In genomic region chr7:38228329-38228728, GRCm38 (mm10) we compare ENCODE assay signal across 8 mouse cellular contexts. TPM values are rescaled to one million over a fixed set of nuclear protein-coding genes. Genes with fewer than 3 reads are reported as not detected.
A peak's percentile ranks its signal among the peaks of the same experiment; 100 is the strongest.
DNase-seq lines count a peak whose midpoint lies in the region; ATAC-seq and TF ChIP-seq lines count a peak whose summit lies in the region.

No protein-coding gene starts in this region.

- H3K9ac ChIP-seq in heart, embryonic 14.5 days (ENCODE audit: low read length), result peak overlapping the region; percentile 71
- 0 out of 2 replicates have a peak overlapping the region, but pooled peaks have one; percentile 43 for H3K9ac ChIP-seq in hindbrain, embryonic 12.5 days
- H3K9ac ChIP-seq in midbrain, embryonic 12.5 days (replicated peaks), result no peak overlapping the region

- 19% methylated on average over 8 of the region's 8 CpGs for WGBS in heart, embryonic 14.5 days
- 32% methylated on average over 8 of the region's 8 CpGs for WGBS in bone marrow, adult 2 months
- 23% methylated on average over 8 of the region's 8 CpGs for WGBS in hindbrain, embryonic 12.5 days
- WGBS in midbrain, embryonic 12.5 days, result 23% methylated on average over 8 of the region's 8 CpGs

- intact Hi-C loops in left cerebral cortex, postnatal 36 days (cut with DNase I), result no loop called here

- H3K4me1 ChIP-seq in heart, embryonic 14.5 days (ENCODE audit: control insufficient read depth in 2 of 2, insufficient read depth in 2 of 2, low read length in 2 of 2), result peaks cover 12 to 31% of the 10 kb centered on the region in 2 experiments
- H3K4me1 ChIP-seq in bone marrow, adult 2 months (ENCODE audit: control insufficient read depth, insufficient read depth, low read length), result peaks cover 2% of the 10 kb centered on the region
- peaks cover 7% of the 10 kb centered on the region; the same call in 1 of the 2 replicates for H3K4me1 ChIP-seq in hindbrain, embryonic 12.5 days
- H3K4me1 ChIP-seq in midbrain, embryonic 12.5 days, result peaks cover 9% of the 10 kb centered on the region

- no peaks in the 10 kb centered on the region for H3K36me3 ChIP-seq in heart, embryonic 14.5 days (ENCODE audit: control insufficient read depth, insufficient read depth, low read length)
- no peaks in the 10 kb centered on the region for H3K36me3 ChIP-seq in hindbrain, embryonic 12.5 days
- no peaks in the 10 kb centered on the region for H3K36me3 ChIP-seq in midbrain, embryonic 12.5 days

- no peak for TF ChIP-seq CTCF in bone marrow, adult 2 months (IDR thresholded peaks at IDR 0.05; ENCODE audit: control insufficient read depth, insufficient read depth, low read length)

- H3K27ac ChIP-seq in heart, embryonic 14.5 days (replicated peaks in 1 of 2; ENCODE audit: control insufficient read depth in 1 of 2, insufficient read depth in 1 of 2, low read depth in 2 of 2, low read length in 2 of 2), result no peak overlapping the region
- H3K27ac ChIP-seq in bone marrow, adult 2 months (ENCODE audit: control insufficient read depth, insufficient read depth, low read depth, low read length, poor library complexity), result no peak overlapping the region
- H3K27ac ChIP-seq in hindbrain, embryonic 12.5 days, result no peak overlapping the region
- no peak overlapping the region for H3K27ac ChIP-seq in midbrain, embryonic 12.5 days (replicated peaks)

- no peak for DNase-seq in heart, adult 8-10 months (ENCODE audit: low spot score)
- no peak for DNase-seq in ovary, postnatal 14 days (ENCODE audit: low spot score)
- DNase-seq in left cerebral cortex, postnatal 36 days (ENCODE audit: low spot score in 2 of 2), result no peak
- DNase-seq in embryo, embryonic 9.5 days (ENCODE audit: extremely low spot score), result no peak

- TF ChIP-seq POLR2A in bone marrow, adult 2 months (IDR thresholded peaks at IDR 0.05; ENCODE audit: borderline replicate concordance, control insufficient read depth, low read depth, low read length), result no peak

- ATAC-seq in heart, embryonic 14.5 days (ENCODE audit: insufficient number of reproducible peaks, insufficient read depth, low FRiP score, low read depth), result no peak
- ATAC-seq in hindbrain, embryonic 12.5 days (ENCODE audit: low FRiP score), result no peak
- peak; percentile 12 for ATAC-seq in midbrain, embryonic 12.5 days (ENCODE audit: low FRiP score, low read depth)

- peaks cover 7% of the 10 kb centered on the region for H3K27me3 ChIP-seq in heart, embryonic 14.5 days (ENCODE audit: control insufficient read depth, insufficient read depth, low read length)
- peaks cover 6% of the 10 kb centered on the region; the same call in 1 of the 2 replicates for H3K27me3 ChIP-seq in hindbrain, embryonic 12.5 days
- H3K27me3 ChIP-seq in midbrain, embryonic 12.5 days, result peaks cover 20% of the 10 kb centered on the region

- H3K4me2 ChIP-seq in heart, embryonic 14.5 days (ENCODE audit: low read length), result peak overlapping the region; percentile 65
- H3K4me2 ChIP-seq in hindbrain, embryonic 12.5 days (replicated peaks), result peak overlapping the region; percentile 82
- peak overlapping the region; percentile 77 for H3K4me2 ChIP-seq in midbrain, embryonic 12.5 days (replicated peaks)

- H3K4me3 ChIP-seq in heart, embryonic 14.5 days (ENCODE audit: control insufficient read depth in 1 of 2, insufficient read depth in 1 of 2, low read depth in 1 of 2, low read length in 2 of 2), result peak overlapping the region; percentile 52 to 74
- peak overlapping the region; percentile 74 for H3K4me3 ChIP-seq in bone marrow, adult 2 months (replicated peaks; ENCODE audit: control insufficient read depth, low read depth, low read length)
- H3K4me3 ChIP-seq in hindbrain, embryonic 12.5 days, result peak overlapping the region; percentile 48
- peak overlapping the region; percentile 47 for H3K4me3 ChIP-seq in midbrain, embryonic 12.5 days

- H3K9me3 ChIP-seq in heart, embryonic 14.5 days (ENCODE audit: control insufficient read depth, low read length), result no peaks in the 10 kb centered on the region
- no peaks in the 10 kb centered on the region for H3K9me3 ChIP-seq in hindbrain, embryonic 12.5 days (replicated peaks)
- H3K9me3 ChIP-seq in midbrain, embryonic 12.5 days, result no peaks in the 10 kb centered on the region

RNA-seq across cellular contexts. Expression of gene Plekhf1, which starts 0.5 kb away (rescaled TPM):
- 4.0 TPM in 2 replicates for polyA plus RNA-seq in heart, embryonic 14.5 days (2014; fragmentation: Nextera tagmentation; extraction: Ambion mirVana)
- 10 to 100 TPM in 2 of 4 experiments, 1 to 10 TPM in 2; 7.8 to 11.1 (median 9.0) TPM for total RNA-seq in heart, adult 8-10 months (2022)
- polyA plus RNA-seq in bone marrow, adult 2 months (2011; ENCODE audit: insufficient read depth, insufficient read length, low replicate concordance, missing spikeins), result 0.61 and 1.1 TPM in 2 replicates
- polyA plus RNA-seq in hindbrain, embryonic 12.5 days (2016; fragmentation: Nextera tagmentation; extraction: Ambion mirVana), result 1.8 and 2.1 TPM in 2 replicates
- 1.1 and 1.2 TPM in 2 replicates for polyA plus RNA-seq in midbrain, embryonic 12.5 days (2016; fragmentation: Nextera tagmentation; extraction: Ambion mirVana)
- total RNA-seq in left cerebral cortex, postnatal 36 days (2021), result 1 to 10 TPM; 1.7 to 2.1 TPM

RNA-seq across cellular contexts. Expression of gene Pop4, which starts 42.9 kb away (rescaled TPM):
- polyA plus RNA-seq in heart, embryonic 14.5 days (2014; fragmentation: Nextera tagmentation; extraction: Ambion mirVana), result 41.2 and 42.4 TPM in 2 replicates
- total RNA-seq in heart, adult 8-10 months (2022), result 10 to 100 TPM in 3 of 4 experiments, 1 to 10 TPM in 1; 8.2 to 12.2 (median 10.2) TPM
- 8.4 and 24.1 TPM in 2 replicates for polyA plus RNA-seq in bone marrow, adult 2 months (2011; ENCODE audit: insufficient read depth, insufficient read length, low replicate concordance, missing spikeins)
- 79.8 and 80.1 TPM in 2 replicates for polyA plus RNA-seq in hindbrain, embryonic 12.5 days (2016; fragmentation: Nextera tagmentation; extraction: Ambion mirVana)
- polyA plus RNA-seq in midbrain, embryonic 12.5 days (2016; fragmentation: Nextera tagmentation; extraction: Ambion mirVana), result 81.1 and 90.3 TPM in 2 replicates
- total RNA-seq in left cerebral cortex, postnatal 36 days (2021), result 10 to 100 TPM; 24.1 to 26.0 TPM

RNA-seq across cellular contexts. Expression of gene 1600014C10Rik, which starts 45.3 kb away (rescaled TPM):
- polyA plus RNA-seq in heart, embryonic 14.5 days (2014; fragmentation: Nextera tagmentation; extraction: Ambion mirVana), result 14.4 and 15.2 TPM in 2 replicates
- total RNA-seq in heart, adult 8-10 months (2022), result 10 to 100 TPM; 32.1 to 42.1 (median 37.4) TPM
- 15.1 and 22.2 TPM in 2 replicates for polyA plus RNA-seq in bone marrow, adult 2 months (2011; ENCODE audit: insufficient read depth, insufficient read length, low replicate concordance, missing spikeins)
- 21.4 and 22.3 TPM in 2 replicates for polyA plus RNA-seq in hindbrain, embryonic 12.5 days (2016; fragmentation: Nextera tagmentation; extraction: Ambion mirVana)
- 18.5 and 19.9 TPM in 2 replicates for polyA plus RNA-seq in midbrain, embryonic 12.5 days (2016; fragmentation: Nextera tagmentation; extraction: Ambion mirVana)
- 10 to 100 TPM; 23.8 to 24.5 TPM for total RNA-seq in left cerebral cortex, postnatal 36 days (2021)
